Mouse (Mus musculus): ENCODE measurements at regions not wholly inside any gene's neighbourhood (a gene's known extent, or its start where the extent isn't known, plus 50 kb on each side); places are given as distances from the start of the nearest gene placed in this dataset.

- no peaks in the 10 kb centered on the region for H3K36me3 ChIP-seq
- ATAC-seq (ENCODE audit: low FRiP score, low read depth), result no peak
- 84% methylated on average over 2 of the region's 2 CpGs for WGBS
- no peaks in the 10 kb centered on the region for H3K4me1 ChIP-seq (replicated peaks)
- H3K9me3 ChIP-seq, result no peaks in the 10 kb centered on the region
- H3K9ac ChIP-seq, result no peak overlapping the region
- H3K4me2 ChIP-seq, result no peak overlapping the region
- H3K27ac ChIP-seq (replicated peaks), result no peak overlapping the region
- no peaks in the 10 kb centered on the region for H3K27me3 ChIP-seq
- H3K4me3 ChIP-seq, result no peak overlapping the region
These were observed 335.3 kb downstream of the Prr30 start for GRCm38 (mm10) chr14:100864792-100865191.

GRCm38 (mm10) chr14:100864164-100864563, 336.0 kb downstream of the Prr30 start:
- Histone ChIP-seq H3K27ac (replicated peaks) (no peak overlapping the region), H3K36me3 (no peaks in the 10 kb centered on the region), H3K27me3 (no peaks in the 10 kb centered on the region), H3K9me3 (no peaks in the 10 kb centered on the region), H3K9ac (no peak overlapping the region), H3K4me1 (replicated peaks) (no peaks in the 10 kb centered on the region), H3K4me2 (no peak overlapping the region), H3K4me3 (no peak overlapping the region)
- ATAC-seq (ENCODE audit: low FRiP score, low read depth), result no peak
- 100% methylated on average over 1 of the region's 1 CpGs for WGBS

GRCm38 (mm10) chr14:100842828-100843227, 357.3 kb downstream of the Prr30 start:
- Histone ChIP-seq H3K4me1 (replicated peaks) (no peaks in the 10 kb centered on the region), H3K9me3 (no peaks in the 10 kb centered on the region), H3K27ac (replicated peaks) (no peak overlapping the region), H3K27me3 (no peaks in the 10 kb centered on the region), H3K9ac (no peak overlapping the region), H3K36me3 (no peaks in the 10 kb centered on the region), H3K4me3 (no peak overlapping the region), H3K4me2 (no peak overlapping the region)
- ATAC-seq (ENCODE audit: low FRiP score, low read depth), result no peak
- WGBS, result 65% methylated on average over 3 of the region's 3 CpGs
